Mouse (Mus musculus): ENCODE data around the gene R3hdm4. TPM values are rescaled to one million over a fixed set of nuclear protein-coding genes. Genes with fewer than 3 reads are reported as not detected.
A peak's percentile ranks its signal among the peaks of the same experiment; 100 is the strongest.

The R3hdm4 gene
- polyA plus RNA-seq, 1 experiment from 2014 or later: 112 TPM

DNA sequence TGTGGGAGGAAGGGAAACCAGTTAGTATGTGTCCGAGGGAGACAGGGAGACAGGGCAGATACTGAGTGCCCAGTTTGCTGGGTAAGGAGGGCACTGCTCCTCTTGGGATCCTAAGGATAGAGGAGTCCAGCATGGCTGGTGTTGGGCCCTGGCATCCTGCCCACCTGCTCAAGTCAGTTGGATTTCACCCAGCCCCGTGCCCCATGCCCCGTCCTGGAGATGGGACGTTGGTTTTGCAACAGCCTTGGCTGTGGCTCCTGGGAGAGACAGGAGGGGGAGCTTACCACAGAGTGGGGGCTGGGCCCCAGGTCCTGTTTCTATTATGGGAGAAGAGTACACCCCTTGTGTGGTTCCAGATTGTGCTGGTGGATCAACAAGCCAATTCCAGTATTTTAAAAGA is 36.6 kb downstream of the R3hdm4 start:
- 22% methylated on average over 4 of the region's 4 CpGs for WGBS
- no peak overlapping the region for H3K9ac ChIP-seq (ENCODE audit: low read length)
- 0 out of 2 replicates have a peak, but pooled peaks have one; percentile 6 for ATAC-seq (replicated peaks; ENCODE audit: extremely low read depth, insufficient read depth, low FRiP score)
- no peak overlapping the region for H3K4me2 ChIP-seq (ENCODE audit: low read depth, low read length)
- 0 out of 2 replicates have a peak overlapping the region, but pooled peaks have one; percentile 0 for H3K27ac ChIP-seq (ENCODE audit: low read length)
- peaks cover 5% of the 10 kb centered on the region; the same call in 1 of the 2 replicates for H3K27me3 ChIP-seq (ENCODE audit: control insufficient read depth, insufficient read depth, low read length)
- H3K9me3 ChIP-seq (replicated peaks; ENCODE audit: control insufficient read depth, low read length): no peaks in the 10 kb centered on the region
- H3K4me3 ChIP-seq (ENCODE audit: low read length): no peak overlapping the region
- peaks cover 19% of the 10 kb centered on the region for H3K4me1 ChIP-seq (ENCODE audit: control insufficient read depth, insufficient read depth, low read length)
- H3K36me3 ChIP-seq (ENCODE audit: control insufficient read depth, insufficient read depth): no peaks in the 10 kb centered on the region

DNA sequence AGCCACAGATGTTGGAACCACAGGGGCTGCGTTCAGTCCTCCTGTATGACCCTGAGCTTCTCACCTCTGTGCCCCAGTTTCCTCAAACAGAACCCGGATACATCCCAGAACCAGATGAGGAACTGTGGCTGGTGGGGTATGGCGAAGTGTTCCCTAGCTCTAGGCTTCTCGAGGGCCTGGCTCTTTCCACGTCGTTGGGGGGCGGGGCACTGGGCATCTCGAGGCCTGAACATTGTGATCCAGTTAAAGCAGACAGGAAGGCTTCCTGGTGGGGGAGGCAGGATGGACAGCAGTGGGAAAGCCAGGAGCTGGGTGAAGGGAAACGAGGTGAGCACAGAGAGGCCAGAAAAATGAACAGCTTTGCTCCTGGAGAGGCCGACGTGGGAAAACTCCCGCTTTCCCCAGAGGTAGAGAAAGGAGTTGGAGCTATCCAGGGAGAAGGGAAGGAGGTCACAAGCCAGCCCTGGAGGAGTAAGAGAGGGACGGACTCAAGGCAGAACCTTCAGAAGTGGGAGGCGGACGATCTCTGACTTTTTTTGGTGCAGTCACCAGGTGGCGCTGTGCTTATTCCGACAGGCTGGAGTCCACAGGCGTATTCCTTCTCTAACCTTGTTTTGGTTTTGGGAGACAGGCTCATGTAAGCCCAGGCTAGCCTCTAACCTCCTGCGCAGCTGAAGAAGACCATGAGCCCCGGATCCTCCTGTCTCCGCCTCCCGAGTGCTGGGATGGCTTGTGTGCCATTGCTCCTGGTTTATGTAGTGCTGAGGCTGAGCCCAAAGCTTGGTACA is 37.5 kb downstream of the R3hdm4 start:
- ATAC-seq (replicated peaks; ENCODE audit: extremely low read depth, insufficient read depth, low FRiP score): no peak; the same call in 1 of the 2 replicates
- H3K27me3 ChIP-seq (ENCODE audit: control insufficient read depth, insufficient read depth, low read length): peaks cover 5% of the 10 kb centered on the region; the same call in 1 of the 2 replicates
- H3K4me1 ChIP-seq (ENCODE audit: control insufficient read depth, insufficient read depth, low read length): peaks cover 19% of the 10 kb centered on the region
- H3K4me2 ChIP-seq (ENCODE audit: low read depth, low read length): 0 out of 2 replicates have a peak overlapping the region, but pooled peaks have one; percentile 22
- H3K4me3 ChIP-seq (ENCODE audit: low read length): no peak overlapping the region
- no peaks in the 10 kb centered on the region for H3K36me3 ChIP-seq (ENCODE audit: control insufficient read depth, insufficient read depth)
- H3K9me3 ChIP-seq (replicated peaks; ENCODE audit: control insufficient read depth, low read length): no peaks in the 10 kb centered on the region
- WGBS: 16% methylated on average over 22 of the region's 22 CpGs
- no peak overlapping the region for H3K27ac ChIP-seq (ENCODE audit: low read length)
- H3K9ac ChIP-seq (ENCODE audit: low read length): peak overlapping the region; percentile 41; the same call in 1 of the 2 replicates

DNA sequence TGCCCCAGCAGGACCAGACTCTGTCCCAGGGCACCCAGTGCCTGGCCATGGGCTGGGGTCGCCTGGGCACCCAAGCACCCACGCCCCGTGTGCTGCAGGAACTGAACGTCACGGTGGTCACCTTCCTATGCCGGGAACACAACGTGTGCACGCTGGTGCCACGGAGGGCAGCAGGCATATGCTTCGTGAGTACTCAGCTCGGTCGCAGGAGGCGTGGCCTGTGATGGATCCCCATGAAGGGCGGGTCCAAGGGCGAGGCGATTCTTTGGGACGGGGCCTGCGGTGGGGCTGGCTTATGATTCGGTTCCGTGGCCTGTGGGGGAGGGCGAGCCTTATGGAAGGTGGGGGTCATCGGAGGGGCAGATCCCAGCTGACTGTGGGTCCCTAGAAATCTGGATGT is 39.0 kb downstream of the R3hdm4 start:
- Histone ChIP-seq H3K4me3 (ENCODE audit: low read length) (peak overlapping the region; percentile 25), H3K9ac (ENCODE audit: low read length) (peak overlapping the region; percentile 36; the same call in 1 of the 2 replicates), H3K36me3 (ENCODE audit: control insufficient read depth, insufficient read depth) (no peaks in the 10 kb centered on the region), H3K9me3 (replicated peaks; ENCODE audit: control insufficient read depth, low read length) (no peaks in the 10 kb centered on the region), H3K27me3 (ENCODE audit: control insufficient read depth, insufficient read depth, low read length) (peaks cover 5% of the 10 kb centered on the region; the same call in 1 of the 2 replicates), H3K4me1 (ENCODE audit: control insufficient read depth, insufficient read depth, low read length) (peaks cover 19% of the 10 kb centered on the region), H3K4me2 (ENCODE audit: low read depth, low read length) (peak overlapping the region; percentile 56), H3K27ac (ENCODE audit: low read length) (no peak overlapping the region)
- WGBS: 11% methylated on average over 22 of the region's 22 CpGs
- 0 out of 2 replicates have a peak, but pooled peaks have one; percentile 20 for ATAC-seq (replicated peaks; ENCODE audit: extremely low read depth, insufficient read depth, low FRiP score)

DNA sequence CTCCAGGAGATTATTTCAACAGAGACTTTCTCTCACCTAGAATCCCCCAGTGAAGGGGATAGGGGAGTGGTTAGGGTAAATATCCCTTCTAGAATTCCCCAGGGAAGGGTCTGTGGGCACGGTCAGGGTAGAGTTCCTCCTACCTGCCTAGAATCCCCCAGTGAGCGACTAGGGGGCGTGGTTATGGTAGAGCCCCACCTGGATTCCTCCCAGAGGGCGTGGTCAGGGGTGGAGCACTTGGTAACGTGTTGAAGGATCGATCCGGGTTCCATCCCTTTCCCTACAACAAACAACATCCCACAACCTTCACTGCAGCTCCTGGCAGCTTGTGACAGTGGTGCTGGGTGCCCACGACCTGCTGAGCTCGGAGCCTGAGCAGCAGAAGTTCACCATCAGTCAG is 40.3 kb downstream of the R3hdm4 start:
- Histone ChIP-seq H3K4me2 (ENCODE audit: low read depth, low read length) (no peak overlapping the region), H3K36me3 (ENCODE audit: control insufficient read depth, insufficient read depth) (no peaks in the 10 kb centered on the region), H3K4me3 (ENCODE audit: low read length) (no peak overlapping the region), H3K4me1 (ENCODE audit: control insufficient read depth, insufficient read depth, low read length) (peaks cover 19% of the 10 kb centered on the region), H3K9me3 (replicated peaks; ENCODE audit: control insufficient read depth, low read length) (no peaks in the 10 kb centered on the region), H3K27me3 (ENCODE audit: control insufficient read depth, insufficient read depth, low read length) (peaks cover 5% of the 10 kb centered on the region; the same call in 1 of the 2 replicates), H3K9ac (ENCODE audit: low read length) (no peak overlapping the region), H3K27ac (ENCODE audit: low read length) (no peak overlapping the region)
- 20% methylated on average over 9 of the region's 9 CpGs for WGBS
- ATAC-seq (replicated peaks; ENCODE audit: extremely low read depth, insufficient read depth, low FRiP score): no peak

DNA sequence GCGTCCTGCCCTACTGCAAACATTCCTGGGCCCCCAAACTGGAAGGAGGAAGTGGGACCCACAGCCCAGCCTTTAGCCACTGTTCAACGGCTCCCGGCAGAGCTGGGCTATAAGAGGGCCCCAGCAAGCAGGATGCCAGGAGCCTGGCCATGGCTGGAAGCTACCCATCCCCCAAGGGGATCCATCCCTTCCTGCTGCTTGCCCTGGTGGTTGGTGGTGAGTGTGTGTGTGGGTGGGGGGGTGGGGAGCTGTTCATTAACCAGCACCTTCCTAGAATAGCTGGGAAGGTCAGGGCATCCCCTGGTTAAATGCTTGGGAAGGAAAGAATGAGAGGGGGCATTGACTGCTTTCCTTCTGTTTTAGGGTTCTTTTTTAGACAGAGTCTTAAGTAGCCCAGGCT is 41.5 kb downstream of the R3hdm4 start:
- no peak overlapping the region for H3K4me2 ChIP-seq (ENCODE audit: low read depth, low read length)

DNA sequence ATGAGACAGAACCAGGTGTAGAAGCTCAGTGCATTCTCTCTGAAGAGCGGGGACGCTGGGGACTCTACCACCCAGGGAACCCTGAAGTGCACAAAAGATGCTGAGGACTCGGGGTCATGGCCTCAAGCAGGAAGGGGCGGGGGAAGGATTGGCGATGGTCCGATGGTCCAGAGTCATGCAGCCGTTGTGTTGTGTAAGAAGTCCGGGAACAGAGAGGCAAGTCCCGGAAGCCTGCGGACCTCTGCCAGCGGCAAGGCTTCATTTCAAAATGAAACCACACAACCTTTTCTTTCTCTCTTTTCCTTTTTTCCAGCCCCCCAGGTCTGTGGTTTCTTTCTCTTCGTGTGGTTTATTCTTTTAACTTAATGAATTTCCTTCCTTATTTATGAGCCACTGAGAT is 43.3 kb downstream of the R3hdm4 start:
- no peak for ATAC-seq (replicated peaks; ENCODE audit: extremely low read depth, insufficient read depth, low FRiP score)

More for the DNA sequence above, 41.5 kb downstream of the R3hdm4 start:
- Histone ChIP-seq H3K4me3 (ENCODE audit: low read length) (no peak overlapping the region), H3K27me3 (ENCODE audit: control insufficient read depth, insufficient read depth, low read length) (peaks cover 5% of the 10 kb centered on the region; the same call in 1 of the 2 replicates), H3K27ac (ENCODE audit: low read length) (no peak overlapping the region), H3K9me3 (replicated peaks; ENCODE audit: control insufficient read depth, low read length) (no peaks in the 10 kb centered on the region), H3K9ac (ENCODE audit: low read length) (no peak overlapping the region), H3K36me3 (ENCODE audit: control insufficient read depth, insufficient read depth) (no peaks in the 10 kb centered on the region), H3K4me1 (ENCODE audit: control insufficient read depth, insufficient read depth, low read length) (peaks cover 18% of the 10 kb centered on the region)
- no peak for ATAC-seq (replicated peaks; ENCODE audit: extremely low read depth, insufficient read depth, low FRiP score)
- WGBS: 31% methylated on average over 3 of the region's 3 CpGs

DNA sequence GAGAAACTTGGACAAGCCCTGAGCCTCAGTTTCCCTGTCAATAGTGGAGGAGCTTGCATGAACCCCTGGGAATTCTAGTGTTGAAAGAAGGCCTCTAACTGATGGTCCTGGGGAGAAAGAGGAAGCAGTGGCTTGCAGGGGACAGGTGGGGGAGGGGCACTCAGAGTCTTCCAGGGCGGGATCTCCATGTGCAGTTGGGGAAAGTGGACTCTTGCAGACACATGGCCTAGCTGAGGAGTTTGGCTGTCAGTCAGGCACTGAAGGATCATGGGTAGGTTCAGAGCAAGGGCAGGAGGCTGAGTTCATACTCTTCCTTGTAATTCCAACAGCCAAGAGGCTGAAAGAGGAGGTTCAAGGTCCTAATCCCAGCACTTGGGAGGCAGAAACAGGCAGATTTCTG is 43.8 kb downstream of the R3hdm4 start:
- Histone ChIP-seq H3K4me3 (ENCODE audit: low read length) (no peak overlapping the region), H3K27me3 (ENCODE audit: control insufficient read depth, insufficient read depth, low read length) (no peaks in the 10 kb centered on the region; the same call in 1 of the 2 replicates), H3K9me3 (replicated peaks; ENCODE audit: control insufficient read depth, low read length) (no peaks in the 10 kb centered on the region), H3K9ac (ENCODE audit: low read length) (no peak overlapping the region), H3K36me3 (ENCODE audit: control insufficient read depth, insufficient read depth) (no peaks in the 10 kb centered on the region), H3K27ac (ENCODE audit: low read length) (no peak overlapping the region), H3K4me2 (ENCODE audit: low read depth, low read length) (no peak overlapping the region), H3K4me1 (ENCODE audit: control insufficient read depth, insufficient read depth, low read length) (peaks cover 10% of the 10 kb centered on the region)
- no peak for ATAC-seq (replicated peaks; ENCODE audit: extremely low read depth, insufficient read depth, low FRiP score)
- 18% methylated on average over 1 of the region's 1 CpGs for WGBS

More for the DNA sequence above, 43.3 kb downstream of the R3hdm4 start:
- H3K36me3 ChIP-seq (ENCODE audit: control insufficient read depth, insufficient read depth): no peaks in the 10 kb centered on the region
- WGBS: 49% methylated on average over 12 of the region's 12 CpGs
- H3K4me3 ChIP-seq (ENCODE audit: low read length): no peak overlapping the region
- no peak overlapping the region for H3K27ac ChIP-seq (ENCODE audit: low read length)
- no peak overlapping the region for H3K9ac ChIP-seq (ENCODE audit: low read length)
- H3K4me1 ChIP-seq (ENCODE audit: control insufficient read depth, insufficient read depth, low read length): peaks cover 15% of the 10 kb centered on the region
- no peaks in the 10 kb centered on the region for H3K9me3 ChIP-seq (replicated peaks; ENCODE audit: control insufficient read depth, low read length)
- peak overlapping the region; percentile 24; the same call in 1 of the 2 replicates for H3K4me2 ChIP-seq (ENCODE audit: low read depth, low read length)
- peaks cover 1% of the 10 kb centered on the region; the same call in 1 of the 2 replicates for H3K27me3 ChIP-seq (ENCODE audit: control insufficient read depth, insufficient read depth, low read length)

DNA sequence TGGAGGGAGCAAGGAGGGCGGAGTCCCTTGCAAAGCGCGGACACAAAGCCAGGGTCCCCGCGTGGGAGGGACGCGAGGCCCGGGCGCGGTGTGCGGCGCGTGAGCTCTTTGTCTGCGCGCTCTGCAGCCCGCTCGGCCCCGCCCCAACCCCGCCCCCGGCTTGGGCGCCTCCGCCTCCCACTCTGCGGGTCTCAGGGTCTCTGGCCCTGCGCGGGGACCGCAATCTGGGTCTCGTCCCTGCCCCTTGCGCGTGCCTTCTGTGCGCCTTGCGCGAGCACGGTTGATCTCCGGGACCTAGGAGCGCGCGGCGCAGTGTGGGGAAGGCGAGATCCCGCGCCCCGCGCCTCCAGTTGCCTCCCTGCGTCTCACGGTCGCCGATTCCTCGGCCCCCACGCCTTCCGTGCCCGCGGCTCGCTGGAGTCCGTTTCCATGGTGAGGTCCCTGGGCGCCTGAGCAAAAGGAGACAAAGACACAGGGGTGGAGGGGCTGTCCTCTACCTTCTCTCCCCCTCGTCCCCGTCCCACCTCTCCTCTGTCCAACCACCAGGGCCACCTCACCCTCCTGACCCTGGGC is 46.6 kb downstream of the R3hdm4 start, which contains the start of the genes Prtn3 and Plppr3:
TSS of gene Prtn3 (plus strand) at position 187 of the 573 bp plus-strand sequence.
TSS of gene Plppr3 (minus strand) at position 345 of the 573 bp plus-strand sequence.
- Histone ChIP-seq H3K27ac (ENCODE audit: low read length) (no peak within 1 kb of the TSS), H3K4me1 (ENCODE audit: control insufficient read depth, insufficient read depth, low read length) (peaks cover 3% of the 10 kb centered on the region; the same call in 1 of the 2 replicates), H3K4me3 (ENCODE audit: low read length) (peak within 1 kb of the TSS; percentile 65), H3K9me3 (replicated peaks; ENCODE audit: control insufficient read depth, low read length) (no peaks in the 10 kb centered on the region), H3K4me2 (ENCODE audit: low read depth, low read length) (peak within 1 kb of the TSS; percentile 99), H3K36me3 (ENCODE audit: control insufficient read depth, insufficient read depth) (no peaks in the 10 kb centered on the region), H3K9ac (ENCODE audit: low read length) (peak within 1 kb of the TSS; percentile 72), H3K27me3 (ENCODE audit: control insufficient read depth, insufficient read depth, low read length) (no peaks in the 10 kb centered on the region)
- WGBS: under 1% methylated on average over 55 of the region's 57 CpGs
- ATAC-seq (replicated peaks; ENCODE audit: extremely low read depth, insufficient read depth, low FRiP score): peak; percentile 64

Data from heart, embryonic 16.5 days (tissue).